Mouse (Mus musculus) heart, embryonic 14.5 days (tissue): ENCODE measurements around the gene Vgf. TPM values are rescaled to one million over a fixed set of nuclear protein-coding genes. Genes with fewer than 3 reads are reported as not detected.

Experiments
- ATAC-seq: fragments of 200-750 bp; cut with Nextera tagmentation; 2 replicates; pipeline ENCODE4 v1.8.0; 2017; ENCODE audit warnings: low read depth, moderate TSS enrichment; ENCODE audit not compliant: insufficient number of reproducible peaks, insufficient read depth, low FRiP score
- H3K27ac ChIP-seq, 2 experiments: fragments of 200-500 bp in 1 of 2; fragments of 300-500 bp in 1 of 2; sonication (generic) in 1 of 2; replicated peaks in 1 of 2; 2 replicates each; pipeline ENCODE4 v1.5.1; 2012 to 2014; ENCODE audit warnings: low read depth in 2 of 2, low read length in 2 of 2, control low read depth in 1 of 2, mild to moderate bottlenecking in 1 of 2, mixed read lengths in 1 of 2; ENCODE audit not compliant: control insufficient read depth in 1 of 2, insufficient read depth in 1 of 2
- H3K27me3 ChIP-seq: fragments of 300-500 bp; sonication (generic); 2 replicates; pipeline ENCODE4 v1.6.1; 2014; ENCODE audit warnings: mild to moderate bottlenecking, low read length, control low read depth; ENCODE audit not compliant: control insufficient read depth, insufficient read depth
- H3K36me3 ChIP-seq: fragments of 300-500 bp; sonication (generic); 2 replicates; pipeline ENCODE4 v1.6.1; 2014; ENCODE audit warnings: mild to moderate bottlenecking, control low read depth, low read length, mixed read lengths; ENCODE audit not compliant: control insufficient read depth, insufficient read depth
- H3K4me1 ChIP-seq, 2 experiments: fragments of 200-500 bp in 1 of 2; fragments of 300-500 bp in 1 of 2; sonication (generic) in 1 of 2; 2 replicates each; pipeline ENCODE4 v1.6.1; 2012 to 2014; ENCODE audit warnings: low read length in 2 of 2, control low read depth in 1 of 2, mixed read lengths in 1 of 2; ENCODE audit not compliant: control insufficient read depth in 2 of 2, insufficient read depth in 2 of 2
- H3K4me2 ChIP-seq: fragments of 300-500 bp; sonication (generic); 2 replicates; pipeline ENCODE4 v1.6.1; 2014; ENCODE audit warnings: mild to moderate bottlenecking, low read length
- H3K4me3 ChIP-seq, 2 experiments: fragments of 200-500 bp in 1 of 2; fragments of 300-500 bp in 1 of 2; sonication (generic) in 1 of 2; 2 replicates each; pipeline ENCODE4 v1.5.1; 2012 to 2014; ENCODE audit warnings: low read length in 2 of 2, mild to moderate bottlenecking in 2 of 2, control low read depth in 1 of 2, low read depth in 1 of 2, moderate library complexity in 1 of 2; ENCODE audit not compliant: control insufficient read depth in 1 of 2, insufficient read depth in 1 of 2
- H3K9ac ChIP-seq: fragments of 300-500 bp; sonication (generic); 2 replicates; pipeline ENCODE4 v1.6.1; 2014; ENCODE audit warnings: mild to moderate bottlenecking, low read length
- H3K9me3 ChIP-seq: fragments of 300-500 bp; sonication (generic); 2 replicates; pipeline ENCODE4 v1.6.1; 2016; ENCODE audit warnings: low read length, control low read depth; ENCODE audit not compliant: control insufficient read depth
- WGBS: fragments of 180-500 bp; shearing (Covaris S2); extraction: QIAGEN DNeasy Blood & Tissue Kit; methylation state at CpG from one replicate; pipeline ENCODE4 v1.1.7; 2014; 5-methylcytosine and 5-hydroxymethylcytosine counted together
- polyA plus RNA-seq: library from polyadenylated mRNA; unstranded; fragments of >200 nt; fragmentation: Nextera tagmentation; extraction: Ambion mirVana; gene quantifications from 2 replicates; pipeline ENCODE4 v1.2.1, GENCODE M21; 2014

The Vgf gene
- polyA plus RNA-seq, 1 experiment from 2014 or later: not detected

DNA sequence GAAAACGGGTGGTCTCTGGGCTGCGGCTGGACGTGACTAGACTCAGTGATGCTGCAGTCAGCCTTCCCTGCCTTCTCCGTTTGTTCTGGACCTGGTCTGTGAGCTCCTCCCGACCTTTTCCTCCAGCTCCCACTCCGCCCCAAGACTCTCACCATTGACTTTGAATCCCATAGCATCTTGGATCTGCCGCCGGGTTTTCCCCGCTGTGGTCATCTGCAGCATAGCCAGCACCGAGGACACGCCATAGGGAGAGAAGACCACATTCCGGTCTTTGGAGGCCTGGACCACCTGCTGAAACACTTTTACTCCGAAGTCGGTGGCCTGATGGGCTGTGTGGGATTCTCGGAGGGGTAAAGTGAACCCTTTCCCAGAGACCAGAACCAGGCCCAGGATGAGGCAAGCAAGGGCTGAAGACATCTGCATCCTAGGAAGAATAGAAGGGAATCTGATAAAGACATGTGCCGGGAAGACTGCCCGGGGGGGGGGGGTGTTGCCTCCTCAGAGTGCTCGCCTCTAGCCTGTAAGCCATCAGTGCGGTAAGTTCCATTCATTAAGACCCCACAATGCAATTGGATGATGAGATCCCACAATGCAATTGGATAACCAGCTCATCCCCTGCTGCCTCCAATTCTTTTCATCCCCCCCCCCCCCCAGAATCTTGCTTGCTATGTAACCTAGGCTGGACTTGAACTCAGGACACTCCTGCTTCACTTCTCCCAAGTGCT lies 44.9 kb downstream of the Vgf start:
- H3K4me2 ChIP-seq: peak overlapping the region; percentile 65
- H3K9ac ChIP-seq: no peak overlapping the region
- no peak overlapping the region for H3K27ac ChIP-seq
- ATAC-seq: no peak
- no peaks in the 10 kb centered on the region for H3K27me3 ChIP-seq
- no peaks in the 10 kb centered on the region for H3K9me3 ChIP-seq
- H3K4me1 ChIP-seq: peaks cover 24 to 31% of the 10 kb centered on the region in 2 experiments
- 78% methylated on average over 19 of the region's 19 CpGs for WGBS
- peak overlapping the region in 1 of 2 experiments; percentile 30; a peak in 1 of 4 replicates for H3K4me3 ChIP-seq
- H3K36me3 ChIP-seq: 0 out of 2 replicates have a peak, but pooled peaks cover 6% of the 10 kb centered on the region

DNA sequence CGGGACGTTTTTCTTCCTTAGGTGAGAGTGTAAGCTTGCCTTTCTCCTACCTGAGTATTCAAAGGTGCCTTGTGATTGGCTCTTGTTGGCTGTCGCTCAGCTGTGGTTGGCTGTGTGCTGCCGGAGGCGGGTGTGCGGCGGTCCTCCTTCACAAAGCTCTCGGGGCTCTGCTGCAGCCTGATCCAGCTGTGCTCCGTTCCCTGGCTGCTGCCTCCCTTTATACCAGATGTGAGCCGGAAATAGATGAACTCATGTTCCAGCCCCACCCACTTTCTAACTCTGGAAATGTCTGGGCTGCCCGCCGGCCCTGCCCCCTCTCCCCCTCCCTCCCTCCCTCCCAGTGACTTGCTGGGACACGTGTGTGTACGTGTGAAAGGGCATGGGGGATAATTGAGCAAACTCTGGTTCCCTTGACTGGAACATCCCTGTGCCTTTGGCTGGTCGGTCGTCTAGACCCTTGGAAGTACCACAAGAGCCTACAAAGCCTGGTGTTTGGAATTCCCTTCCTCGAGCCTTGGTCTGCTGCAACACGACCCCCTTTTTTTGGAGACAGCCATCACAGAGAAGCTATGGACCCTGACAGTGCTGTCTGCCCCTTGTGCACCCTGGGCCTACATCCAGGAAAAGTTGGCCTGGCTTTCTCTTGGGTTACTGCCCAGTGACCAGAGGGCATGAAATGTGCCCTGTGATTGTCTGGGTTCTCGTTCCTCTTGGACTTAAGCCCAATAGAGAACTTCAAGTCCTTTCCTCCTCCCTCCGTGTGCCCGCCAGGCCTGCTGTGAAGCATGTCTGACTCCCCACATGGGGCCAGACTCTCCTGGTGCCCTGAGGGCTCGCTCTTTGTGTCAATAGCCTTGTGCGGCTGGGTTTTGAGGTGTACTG lies 46.1 kb downstream of the Vgf start, which contains the start of gene Serpine1:
Gene Serpine1 (minus strand): TSS at position 190 of the 882 bp plus-strand sequence.
- peaks cover 33 to 44% of the 10 kb centered on the region in 2 experiments for H3K4me1 ChIP-seq
- no peaks in the 10 kb centered on the region for H3K9me3 ChIP-seq
- ATAC-seq: peak; percentile 81
- no peaks in the 10 kb centered on the region for H3K27me3 ChIP-seq
- H3K36me3 ChIP-seq: 0 out of 2 replicates have a peak, but pooled peaks cover under 1% of the 10 kb centered on the region
- peak within 1 kb of the TSS; percentile 62 for H3K9ac ChIP-seq
- peak within 1 kb of the TSS; percentile 81 to 91 for H3K27ac ChIP-seq
- H3K4me3 ChIP-seq: peak within 1 kb of the TSS; percentile 30 to 42
- H3K4me2 ChIP-seq: peak within 1 kb of the TSS; percentile 65
- 18% methylated on average over 22 of the region's 23 CpGs for WGBS

DNA sequence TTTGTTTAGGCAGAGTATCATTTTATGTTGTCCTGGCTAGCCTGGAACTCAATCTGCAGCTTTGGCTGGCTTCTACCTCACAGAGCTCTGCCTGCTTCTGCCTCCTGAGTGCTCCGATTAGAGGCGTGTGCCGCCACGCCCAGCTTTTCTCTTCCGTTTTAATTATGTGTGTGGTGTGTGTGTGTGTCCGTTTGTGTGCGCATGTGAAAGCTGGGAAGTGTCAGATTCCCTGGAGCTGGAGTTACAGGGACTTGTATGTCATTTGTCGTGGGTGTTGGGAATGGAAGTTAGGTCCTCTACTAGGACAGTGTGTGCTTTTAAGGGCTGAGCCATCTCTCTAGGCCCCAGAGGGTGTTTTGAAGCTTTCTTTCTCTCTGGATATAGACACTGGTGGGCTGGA lies 46.9 kb downstream of the Vgf start:
- peak overlapping the region in 1 of 2 experiments; percentile 91; a peak in 3 of 4 replicates for H3K27ac ChIP-seq
- 93% methylated on average over 8 of the region's 8 CpGs for WGBS
- no peak overlapping the region for H3K9ac ChIP-seq
- no peaks in the 10 kb centered on the region for H3K36me3 ChIP-seq
- no peak overlapping the region for H3K4me2 ChIP-seq
- peaks cover 38 to 49% of the 10 kb centered on the region in 2 experiments for H3K4me1 ChIP-seq
- H3K4me3 ChIP-seq: no peak overlapping the region
- no peak for ATAC-seq
- H3K9me3 ChIP-seq: no peaks in the 10 kb centered on the region
- no peaks in the 10 kb centered on the region for H3K27me3 ChIP-seq

DNA sequence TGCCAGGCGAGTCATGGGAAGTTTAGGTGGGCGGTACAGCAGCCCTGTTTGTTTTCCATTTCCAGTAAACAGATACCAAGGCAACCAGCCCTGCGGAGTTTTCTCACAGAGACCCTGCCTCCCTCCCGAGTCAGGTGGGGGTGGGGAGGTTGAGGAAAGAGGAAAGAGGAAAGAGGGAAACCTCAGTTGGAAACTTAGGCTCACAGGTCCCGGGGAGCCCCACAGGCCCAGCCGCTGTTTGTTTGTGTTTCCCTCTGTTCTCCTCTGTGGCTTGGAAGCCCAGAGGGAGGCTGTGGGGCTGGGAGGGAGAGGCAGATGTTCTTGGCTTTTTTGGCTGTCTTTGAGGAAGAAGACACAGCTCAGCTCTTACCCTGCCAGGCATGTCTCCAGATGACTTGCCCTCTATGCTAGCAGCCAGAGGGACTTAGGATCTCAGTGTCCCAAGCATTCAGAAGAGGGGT lies 48.0 kb downstream of the Vgf start:
- Histone ChIP-seq H3K9me3 (no peaks in the 10 kb centered on the region), H3K27me3 (no peaks in the 10 kb centered on the region), H3K27ac (0 out of 4 replicates have a peak overlapping the region, but pooled peaks of 1 of the 2 experiments have one; percentile 16), H3K9ac (no peak overlapping the region), H3K36me3 (no peaks in the 10 kb centered on the region), H3K4me2 (no peak overlapping the region), H3K4me3 (no peak overlapping the region), H3K4me1 (peaks cover 49 to 59% of the 10 kb centered on the region in 2 experiments)
- no peak for ATAC-seq
- WGBS: 40% methylated on average over 6 of the region's 6 CpGs

DNA sequence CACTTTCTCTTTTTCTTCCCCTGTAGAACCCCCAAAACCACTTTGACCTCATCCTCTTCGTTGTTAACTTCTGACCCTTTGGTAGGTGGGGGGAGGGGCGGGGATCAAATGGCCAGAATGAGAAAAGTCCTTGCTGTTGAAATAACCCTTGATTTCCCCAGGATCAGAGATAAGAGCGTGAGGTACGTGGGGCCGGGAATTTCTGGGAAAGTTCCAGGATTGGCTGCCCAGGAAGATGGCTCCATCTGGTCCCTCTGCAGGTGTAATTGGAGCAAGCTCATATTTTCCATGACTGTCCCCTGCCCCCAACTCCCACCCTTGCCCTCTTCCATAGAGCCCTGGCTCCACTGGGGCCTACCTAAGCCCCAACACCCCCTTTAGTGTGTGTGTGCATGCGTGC lies 49.5 kb downstream of the Vgf start:
- no peak overlapping the region for H3K4me2 ChIP-seq
- peak overlapping the region; percentile 93 for H3K27ac ChIP-seq
- no peak overlapping the region; the same call in 1 of the 2 replicates for H3K9ac ChIP-seq
- 34% methylated on average over 6 of the region's 6 CpGs for WGBS
- H3K36me3 ChIP-seq: no peaks in the 10 kb centered on the region
- H3K9me3 ChIP-seq: no peaks in the 10 kb centered on the region
- no peak overlapping the region for H3K4me3 ChIP-seq
- no peak for ATAC-seq
- H3K4me1 ChIP-seq: peaks cover 50 to 69% of the 10 kb centered on the region in 2 experiments
- H3K27me3 ChIP-seq: no peaks in the 10 kb centered on the region

DNA sequence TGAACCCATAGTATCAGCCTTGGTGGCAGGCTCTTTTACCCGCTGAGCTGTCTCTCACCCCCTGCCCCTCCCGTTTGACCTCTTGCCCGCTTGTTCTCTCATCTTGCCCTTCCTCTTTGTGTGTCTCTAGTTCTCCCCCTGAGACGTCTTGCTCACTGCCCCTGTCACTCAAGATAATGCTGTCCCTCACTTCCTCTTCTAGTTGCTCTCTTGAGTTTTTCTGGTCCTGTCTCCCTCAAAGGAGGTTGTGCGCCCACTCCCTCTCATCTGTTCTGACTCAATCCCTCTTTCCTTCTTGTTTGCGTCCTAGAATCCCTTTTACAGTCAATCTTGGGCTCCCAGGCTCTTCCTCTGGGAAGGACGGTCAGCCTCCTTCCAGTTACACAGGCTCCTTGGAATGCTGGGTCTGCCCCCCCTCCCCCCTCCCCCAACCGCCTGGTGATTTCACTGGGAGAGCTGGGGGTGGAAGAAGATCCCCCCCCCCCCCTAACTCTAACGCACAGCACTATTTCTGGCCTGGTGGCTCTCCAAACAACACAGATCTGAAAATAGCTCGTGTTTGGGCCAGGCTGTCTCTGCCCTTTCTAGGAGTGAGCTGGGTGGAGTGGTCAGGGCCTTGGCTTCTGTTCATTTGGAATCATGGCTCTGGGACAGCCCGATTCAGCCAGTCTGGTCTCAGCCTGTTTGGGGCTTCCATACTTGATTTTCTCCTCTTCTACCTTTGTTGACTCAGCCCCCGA lies 50.2 kb downstream of the Vgf start:
- peak overlapping the region; percentile 56; the same call in 1 of the 2 replicates for H3K9ac ChIP-seq
- 13% methylated on average over 11 of the region's 12 CpGs for WGBS
- no peaks in the 10 kb centered on the region for H3K27me3 ChIP-seq
- H3K36me3 ChIP-seq: no peaks in the 10 kb centered on the region
- ATAC-seq: peak; percentile 63
- H3K4me3 ChIP-seq: no peak overlapping the region
- peaks cover 51 to 69% of the 10 kb centered on the region in 2 experiments for H3K4me1 ChIP-seq
- no peaks in the 10 kb centered on the region for H3K9me3 ChIP-seq
- peak overlapping the region; percentile 93 for H3K27ac ChIP-seq
- peak overlapping the region; percentile 1; the same call in 1 of the 2 replicates for H3K4me2 ChIP-seq

DNA sequence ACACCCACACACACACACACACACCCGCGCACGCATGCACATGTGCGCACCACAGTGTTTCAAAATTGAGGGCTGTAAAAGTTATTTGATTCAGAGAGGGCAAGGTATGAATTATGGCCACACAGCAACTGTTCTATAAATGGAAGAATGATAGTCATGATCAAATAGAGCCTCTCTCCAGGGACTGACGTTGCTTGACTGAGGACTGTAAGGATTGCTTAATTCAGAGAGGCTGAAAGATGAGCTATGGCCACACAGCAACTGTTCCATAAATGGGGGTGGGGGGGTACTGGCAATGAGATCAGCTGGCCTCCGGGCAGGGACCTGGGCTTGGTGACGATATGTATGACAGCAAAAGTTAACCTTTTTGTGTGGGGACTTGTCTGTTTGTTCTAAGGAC lies 51.0 kb downstream of the Vgf start:
- Histone ChIP-seq H3K27me3 (no peaks in the 10 kb centered on the region), H3K27ac (peak overlapping the region; percentile 92 to 93), H3K4me1 (peaks cover 47 to 61% of the 10 kb centered on the region in 2 experiments), H3K4me3 (no peak overlapping the region), H3K4me2 (no peak overlapping the region), H3K9ac (no peak overlapping the region; the same call in 1 of the 2 replicates), H3K9me3 (no peaks in the 10 kb centered on the region), H3K36me3 (no peaks in the 10 kb centered on the region)
- 79% methylated on average over 7 of the region's 7 CpGs for WGBS
- ATAC-seq: no peak
